Mouse (Mus musculus) stomach, embryonic 16.5 days (tissue): ENCODE data around the gene Sgk2. TPM values are rescaled to one million over a fixed set of nuclear protein-coding genes. Genes with fewer than 3 reads are reported as not detected.

ENCODE experiments used
- ATAC-seq: fragments of 200-750 bp; cut with Nextera tagmentation; 2 replicates; pipeline ENCODE4 v1.8.0; 2017; ENCODE audit warnings: moderate number of reproducible peaks, moderate TSS enrichment; ENCODE audit not compliant: insufficient read depth, low FRiP score
- H3K27ac ChIP-seq: fragments of 300-500 bp; sonication (generic); 2 replicates; pipeline ENCODE4 v1.5.1; 2014; ENCODE audit warnings: low read length
- H3K27me3 ChIP-seq: fragments of 300-500 bp; sonication (generic); 2 replicates; pipeline ENCODE4 v1.6.1; 2014; ENCODE audit warnings: low read length, control low read depth, mixed read lengths; ENCODE audit not compliant: control insufficient read depth, insufficient read depth
- H3K36me3 ChIP-seq: fragments of 300-500 bp; sonication (generic); 2 replicates; pipeline ENCODE4 v1.6.1; 2014; ENCODE audit warnings: low read length; ENCODE audit not compliant: control insufficient read depth, insufficient read depth
- H3K4me1 ChIP-seq: fragments of 300-500 bp; sonication (generic); 2 replicates; pipeline ENCODE4 v1.6.1; 2014; ENCODE audit warnings: low read length, control low read depth, mixed read lengths; ENCODE audit not compliant: control insufficient read depth, insufficient read depth
- H3K4me2 ChIP-seq: fragments of 300-500 bp; sonication (generic); 2 replicates; pipeline ENCODE4 v1.6.1; 2014; ENCODE audit warnings: low read depth, low read length, mixed read lengths
- H3K4me3 ChIP-seq: fragments of 300-500 bp; sonication (generic); replicated peaks from 2 replicates; pipeline ENCODE4 v1.5.1; 2014; ENCODE audit warnings: mild to moderate bottlenecking, low read length
- H3K9ac ChIP-seq: fragments of 300-500 bp; sonication (generic); 2 replicates; pipeline ENCODE4 v1.6.1; 2014; ENCODE audit warnings: low read length
- H3K9me3 ChIP-seq: fragments of 300-500 bp; sonication (generic); replicated peaks from 2 replicates; pipeline ENCODE4 v1.6.1; 2016; ENCODE audit warnings: low read length, control low read depth; ENCODE audit not compliant: control insufficient read depth
- WGBS: fragments of 180-500 bp; shearing (Covaris S2); extraction: QIAGEN DNeasy Blood & Tissue Kit; methylation state at CpG from one replicate; pipeline ENCODE4 v1.1.7; 2014; 5-methylcytosine and 5-hydroxymethylcytosine counted together
- polyA plus RNA-seq: library from polyadenylated mRNA; unstranded; fragments of >200 nt; fragmentation: Nextera tagmentation; extraction: Ambion mirVana; gene quantifications from 2 replicates; pipeline ENCODE4 v1.2.1, GENCODE M21; 2015

The Sgk2 gene
- polyA plus RNA-seq, 1 experiment from 2014 or later: 1.0 TPM

GRCm38 (mm10) chr2:162961321-162961720, 25.8 kb upstream of the Sgk2 start:
- no peaks in the 10 kb centered on the region for H3K36me3 ChIP-seq
- H3K9me3 ChIP-seq: no peaks in the 10 kb centered on the region
- no peak overlapping the region for H3K4me3 ChIP-seq
- no peak for ATAC-seq
- no peak overlapping the region for H3K9ac ChIP-seq
- WGBS: 61% methylated on average over 9 of the region's 10 CpGs
- no peak overlapping the region for H3K27ac ChIP-seq
- H3K27me3 ChIP-seq: no peaks in the 10 kb centered on the region; the same call in 1 of the 2 replicates
- H3K4me1 ChIP-seq: no peaks in the 10 kb centered on the region
- H3K4me2 ChIP-seq: no peak overlapping the region

GRCm38 (mm10) chr2:162966734-162967133, 20.4 kb upstream of the Sgk2 start:
- no peak for ATAC-seq
- H3K9me3 ChIP-seq: no peaks in the 10 kb centered on the region
- no peak overlapping the region for H3K9ac ChIP-seq

GRCm38 (mm10) chr2:162968357-162968756, 18.8 kb upstream of the Sgk2 start:
- Histone ChIP-seq H3K4me3 (no peak overlapping the region), H3K4me1 (peaks cover under 1% of the 10 kb centered on the region; the same call in 1 of the 2 replicates), H3K9ac (no peak overlapping the region), H3K4me2 (no peak overlapping the region), H3K27me3 (no peaks in the 10 kb centered on the region; the same call in 1 of the 2 replicates), H3K9me3 (no peaks in the 10 kb centered on the region), H3K27ac (no peak overlapping the region), H3K36me3 (no peaks in the 10 kb centered on the region)
- 8% methylated on average over 5 of the region's 5 CpGs for WGBS
- 0 out of 2 replicates have a peak, but pooled peaks have one; percentile 31 for ATAC-seq

More at GRCm38 (mm10) chr2:162966734-162967133, 20.4 kb upstream of the Sgk2 start:
- H3K36me3 ChIP-seq: no peaks in the 10 kb centered on the region
- H3K27ac ChIP-seq: no peak overlapping the region
- no peak overlapping the region for H3K4me2 ChIP-seq
- no peaks in the 10 kb centered on the region; the same call in 1 of the 2 replicates for H3K27me3 ChIP-seq
- 94% methylated on average over 2 of the region's 2 CpGs for WGBS
- H3K4me3 ChIP-seq: no peak overlapping the region
- no peaks in the 10 kb centered on the region for H3K4me1 ChIP-seq

- Histone ChIP-seq H3K9ac (no peak overlapping the region), H3K27ac (no peak overlapping the region), H3K27me3 (no peaks in the 10 kb centered on the region; the same call in 1 of the 2 replicates), H3K4me1 (peaks cover 8% of the 10 kb centered on the region), H3K4me3 (no peak overlapping the region), H3K9me3 (no peaks in the 10 kb centered on the region), H3K4me2 (no peak overlapping the region), H3K36me3 (no peaks in the 10 kb centered on the region)
- WGBS: 81% methylated on average over 3 of the region's 3 CpGs
- no peak for ATAC-seq
Measured at GRCm38 (mm10) chr2:162969101-162969500, 18.0 kb upstream of the Sgk2 start.

GRCm38 (mm10) chr2:162970896-162971295, 16.2 kb upstream of the Sgk2 start:
- Histone ChIP-seq H3K27ac (no peak overlapping the region), H3K9me3 (no peaks in the 10 kb centered on the region), H3K4me2 (no peak overlapping the region), H3K27me3 (no peaks in the 10 kb centered on the region), H3K4me3 (no peak overlapping the region), H3K9ac (no peak overlapping the region), H3K36me3 (no peaks in the 10 kb centered on the region), H3K4me1 (peaks cover 8% of the 10 kb centered on the region)
- WGBS: 85% methylated on average over 6 of the region's 6 CpGs
- ATAC-seq: no peak

GRCm38 (mm10) chr2:162972752-162973151, 14.4 kb upstream of the Sgk2 start:
- Histone ChIP-seq H3K4me1 (peaks cover 8% of the 10 kb centered on the region), H3K9me3 (no peaks in the 10 kb centered on the region), H3K36me3 (no peaks in the 10 kb centered on the region), H3K27ac (no peak overlapping the region), H3K4me3 (no peak overlapping the region), H3K9ac (no peak overlapping the region), H3K4me2 (no peak overlapping the region), H3K27me3 (no peaks in the 10 kb centered on the region)
- 35% methylated on average over 7 of the region's 7 CpGs for WGBS
- no peak for ATAC-seq

GRCm38 (mm10) chr2:162973206-162973605, 13.9 kb upstream of the Sgk2 start:
- Histone ChIP-seq H3K36me3 (no peaks in the 10 kb centered on the region), H3K4me2 (0 out of 2 replicates have a peak overlapping the region, but pooled peaks have one; percentile 31), H3K27me3 (no peaks in the 10 kb centered on the region), H3K9me3 (no peaks in the 10 kb centered on the region), H3K27ac (no peak overlapping the region), H3K4me3 (no peak overlapping the region), H3K4me1 (peaks cover 8% of the 10 kb centered on the region), H3K9ac (no peak overlapping the region)
- 47% methylated on average over 5 of the region's 5 CpGs for WGBS
- no peak for ATAC-seq

- H3K36me3 ChIP-seq: no peaks in the 10 kb centered on the region
- ATAC-seq: peak; percentile 49; the same call in 1 of the 2 replicates
- H3K9ac ChIP-seq: peak overlapping the region; percentile 21; the same call in 1 of the 2 replicates
- no peaks in the 10 kb centered on the region for H3K27me3 ChIP-seq
- no peak overlapping the region for H3K4me3 ChIP-seq
- no peaks in the 10 kb centered on the region for H3K9me3 ChIP-seq
- H3K27ac ChIP-seq: no peak overlapping the region
- peak overlapping the region; percentile 31 for H3K4me2 ChIP-seq
- WGBS: 13% methylated on average over 11 of the region's 11 CpGs
- peaks cover 8% of the 10 kb centered on the region for H3K4me1 ChIP-seq
Measured at GRCm38 (mm10) chr2:162973637-162974036, 13.5 kb upstream of the Sgk2 start.

- 67% methylated on average over 11 of the region's 11 CpGs for WGBS
- Histone ChIP-seq H3K27ac (no peak overlapping the region), H3K9ac (no peak overlapping the region), H3K4me2 (no peak overlapping the region), H3K4me3 (no peak overlapping the region), H3K9me3 (no peaks in the 10 kb centered on the region), H3K36me3 (no peaks in the 10 kb centered on the region), H3K27me3 (no peaks in the 10 kb centered on the region), H3K4me1 (peaks cover 8% of the 10 kb centered on the region)
- no peak for ATAC-seq
Measured at GRCm38 (mm10) chr2:162975157-162975775, 11.9 kb upstream of the Sgk2 start.
